Mouse (Mus musculus) liver, embryonic 14.5 days (tissue): ENCODE measurements around the gene Lcp1. TPM values are rescaled to one million over a fixed set of nuclear protein-coding genes. Genes with fewer than 3 reads are reported as not detected.

Source experiments
- ATAC-seq: fragments of 200-750 bp; cut with Nextera tagmentation; 2 replicates; pipeline ENCODE4 v1.8.0; 2017; ENCODE audit warnings: moderate number of reproducible peaks, mild to moderate bottlenecking, moderate library complexity; ENCODE audit not compliant: insufficient read depth
- DNase-seq, 3 experiments: peaks; one replicate each; pipeline ENCODE4 v3.0.0-alpha.2; 2012 to 2013; ENCODE audit warnings: low read depth in 3 of 3, low spot score in 3 of 3
- H3K27ac ChIP-seq: fragments of 300-500 bp; sonication (generic); 2 replicates; pipeline ENCODE4 v1.5.1; 2014; ENCODE audit warnings: moderate library complexity, mild to moderate bottlenecking, control low read depth, inconsistent platforms
- H3K27me3 ChIP-seq: fragments of 300-500 bp; sonication (generic); 2 replicates; pipeline ENCODE4 v1.6.1; 2014; ENCODE audit warnings: mild to moderate bottlenecking, low read length, moderate library complexity; ENCODE audit not compliant: control insufficient read depth, insufficient read depth
- H3K36me3 ChIP-seq: fragments of 300-500 bp; sonication (generic); replicated peaks from 2 replicates; pipeline ENCODE4 v1.6.1; 2014; ENCODE audit warnings: low read depth; ENCODE audit not compliant: control insufficient read depth, insufficient read depth
- H3K4me1 ChIP-seq, 2 experiments: fragments of 200-500 bp in 1 of 2; fragments of 300-500 bp in 1 of 2; sonication (generic) in 1 of 2; replicated peaks; 2 replicates each; pipeline ENCODE4 v1.6.1; 2012 to 2014; ENCODE audit warnings: antibody characterized with exemption in 1 of 2, inconsistent platforms in 1 of 2, low read length in 1 of 2; ENCODE audit not compliant: control insufficient read depth in 2 of 2, insufficient read depth in 2 of 2
- H3K4me2 ChIP-seq: fragments of 300-500 bp; sonication (generic); 2 replicates; pipeline ENCODE4 v1.6.1; 2014; ENCODE audit warnings: low read depth, mild to moderate bottlenecking, control low read depth, moderate library complexity
- H3K4me3 ChIP-seq, 2 experiments: fragments of 200-500 bp in 1 of 2; fragments of 300-500 bp in 1 of 2; sonication (generic) in 1 of 2; 2 replicates each; pipeline ENCODE4 v1.5.1; 2012 to 2014; ENCODE audit warnings: low read depth in 2 of 2, low read length in 2 of 2, mild to moderate bottlenecking in 2 of 2, control low read depth in 1 of 2, inconsistent platforms in 1 of 2, moderate library complexity in 1 of 2; ENCODE audit not compliant: insufficient read depth in 1 of 2
- H3K9ac ChIP-seq: fragments of 300-500 bp; sonication (generic); replicated peaks from 2 replicates; pipeline ENCODE4 v1.6.1; 2014; ENCODE audit warnings: mild to moderate bottlenecking, control low read depth, moderate library complexity
- H3K9me3 ChIP-seq: fragments of 300-500 bp; sonication (generic); 2 replicates; pipeline ENCODE4 v1.6.1; 2016; ENCODE audit warnings: low read length, mixed read lengths; ENCODE audit not compliant: control insufficient read depth
- CTCF ChIP-seq: IDR thresholded peaks from 2 replicates; pipeline ENCODE4 v1.5.1; 2016; ENCODE audit warnings: antibody characterized with exemption, low read depth, control low read depth
- EP300 ChIP-seq: IDR thresholded peaks from 2 replicates; pipeline ENCODE4 v1.6.1; 2016; ENCODE audit warnings: antibody characterized with exemption, low read depth
- WGBS: fragments of 180-500 bp; shearing (Covaris S2); extraction: QIAGEN DNeasy Blood & Tissue Kit; methylation state at CpG from one replicate; pipeline ENCODE4 v1.1.7; 2014; ENCODE audit not compliant: insufficient replicate concordance; 5-methylcytosine and 5-hydroxymethylcytosine counted together
- polyA plus RNA-seq, 2 experiments: library from polyadenylated mRNA; depleted of rRNA in 1 of 2; stranded (reverse) in 1 of 2; unstranded in 1 of 2; fragments of >200 nt; fragmentation: Nextera tagmentation in 1 of 2; extraction: Ambion mirVana in 1 of 2; gene quantifications; 2 replicates each; pipeline versions ENCODE4 v1.2.1 to v1.2.3; 2012 to 2014

Lcp1 gene
- polyA plus RNA-seq, 2 experiments = 10.4 to 35.8 TPM

GRCm38 (mm10) chr14:75195530-75195929 lies 64.6 kb downstream of the Lcp1 start:
- Histone ChIP-seq H3K4me3 (no peak overlapping the region), H3K27ac (no peak overlapping the region), H3K27me3 (no peaks in the 10 kb centered on the region), H3K36me3 (no peaks in the 10 kb centered on the region), H3K4me2 (no peak overlapping the region), H3K9me3 (no peaks in the 10 kb centered on the region), H3K4me1 (peaks cover 5 to 8% of the 10 kb centered on the region in 2 experiments), H3K9ac (no peak overlapping the region)
- ATAC-seq (no peak), DNase-seq (no peak)
- WGBS = 74% methylated on average over 5 of the region's 5 CpGs
- TF ChIP-seq CTCF (no peak), EP300 (no peak)

GRCm38 (mm10) chr14:75197027-75197426 lies 66.1 kb downstream of the Lcp1 start:
- no peaks in the 10 kb centered on the region for H3K27me3 ChIP-seq
- DNase-seq = peak in 1 of 3 experiments; percentile 70
- no peak overlapping the region for H3K27ac ChIP-seq
- peak; percentile 90 for TF ChIP-seq CTCF
- TF ChIP-seq EP300 = no peak
- 36% methylated on average over 5 of the region's 5 CpGs for WGBS
- no peak overlapping the region for H3K4me2 ChIP-seq
- H3K4me1 ChIP-seq = peaks cover 5 to 8% of the 10 kb centered on the region in 2 experiments
- H3K4me3 ChIP-seq = no peak overlapping the region
- H3K9ac ChIP-seq = no peak overlapping the region
- ATAC-seq = no peak
- no peaks in the 10 kb centered on the region for H3K36me3 ChIP-seq
- no peaks in the 10 kb centered on the region for H3K9me3 ChIP-seq

DNA sequence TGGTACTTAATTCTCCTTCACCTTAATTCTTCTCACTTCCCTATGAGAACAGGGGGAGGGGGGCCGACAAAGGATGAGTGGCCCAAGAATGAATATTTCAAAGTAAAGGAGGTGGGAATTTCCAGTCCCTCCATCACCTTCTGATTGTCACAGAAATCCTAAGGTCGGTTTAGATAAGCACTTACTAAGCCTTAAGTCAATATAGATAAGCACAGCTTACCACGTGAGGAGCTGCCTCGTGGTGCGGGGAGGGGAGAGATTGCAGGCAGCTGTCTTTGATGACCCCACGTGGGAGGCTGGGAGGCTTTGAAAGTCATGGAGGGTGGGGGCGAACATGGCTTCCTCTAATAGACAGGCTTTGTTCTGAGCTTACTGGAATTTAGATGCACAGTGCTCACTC lies 66.8 kb downstream of the Lcp1 start:
- peak in 1 of 3 experiments; percentile 63 for DNase-seq
- Histone ChIP-seq H3K4me1 (peaks cover 5 to 8% of the 10 kb centered on the region in 2 experiments), H3K9ac (no peak overlapping the region), H3K9me3 (no peaks in the 10 kb centered on the region), H3K27me3 (no peaks in the 10 kb centered on the region), H3K4me3 (no peak overlapping the region), H3K27ac (no peak overlapping the region), H3K4me2 (no peak overlapping the region), H3K36me3 (no peaks in the 10 kb centered on the region)
- peak; percentile 68; the same call in 1 of the 2 replicates for ATAC-seq
- WGBS = 13% methylated on average over 7 of the region's 7 CpGs
- no peak for TF ChIP-seq CTCF
- peak; percentile 72 for TF ChIP-seq EP300

DNA sequence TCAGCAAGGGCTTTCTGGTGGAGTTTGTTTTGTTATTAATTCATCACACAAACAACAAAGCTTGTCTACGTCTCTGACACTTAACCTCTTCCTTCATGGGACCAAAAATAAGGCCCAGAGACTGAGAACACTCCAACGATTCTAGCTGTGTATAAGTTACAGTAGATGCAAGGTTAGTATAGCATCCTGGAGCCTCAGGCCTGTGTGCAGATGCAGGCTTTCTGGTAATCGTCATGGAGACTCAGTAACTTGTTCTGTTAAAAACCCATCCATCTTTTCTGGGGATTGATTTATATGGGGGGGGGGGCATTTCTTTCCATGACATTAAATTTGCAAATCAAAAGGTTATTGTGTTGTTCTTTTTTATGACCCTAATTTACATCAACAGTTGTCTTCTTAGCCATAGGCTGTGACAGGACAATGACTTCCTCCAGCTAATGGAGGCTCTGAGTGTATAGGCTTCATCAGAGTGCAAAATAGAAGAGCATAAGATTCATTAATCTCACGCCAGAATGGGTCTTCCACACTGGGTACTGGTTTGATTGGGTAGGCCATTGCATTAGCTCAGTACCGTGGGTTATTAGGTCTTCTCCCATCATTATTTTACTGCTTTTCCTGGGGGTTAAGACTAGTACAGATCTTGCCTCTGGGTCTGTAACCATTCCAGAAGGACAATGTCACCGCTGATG lies 74.6 kb downstream of the Lcp1 start:
- H3K27ac ChIP-seq = no peak overlapping the region
- no peak overlapping the region for H3K9ac ChIP-seq
- no peak overlapping the region for H3K4me2 ChIP-seq
- DNase-seq = no peak
- no peaks in the 10 kb centered on the region for H3K27me3 ChIP-seq
- TF ChIP-seq EP300 (no peak), CTCF (no peak)
- H3K4me1 ChIP-seq = no peaks in the 10 kb centered on the region
- no peaks in the 10 kb centered on the region for H3K9me3 ChIP-seq
- H3K36me3 ChIP-seq = no peaks in the 10 kb centered on the region
- H3K4me3 ChIP-seq = no peak overlapping the region
- WGBS = 71% methylated on average over 6 of the region's 6 CpGs
- no peak for ATAC-seq

GRCm38 (mm10) chr14:75206307-75206706 lies 75.4 kb downstream of the Lcp1 start:
- 74% methylated on average over 4 of the region's 4 CpGs for WGBS
- ATAC-seq (no peak), DNase-seq (no peak)
- Histone ChIP-seq H3K4me2 (no peak overlapping the region), H3K9me3 (no peaks in the 10 kb centered on the region), H3K36me3 (no peaks in the 10 kb centered on the region), H3K27ac (no peak overlapping the region), H3K9ac (no peak overlapping the region), H3K4me1 (no peaks in the 10 kb centered on the region), H3K27me3 (no peaks in the 10 kb centered on the region), H3K4me3 (no peak overlapping the region)
- TF ChIP-seq EP300 (no peak), CTCF (no peak)
